Mouse (Mus musculus) spleen, adult 2 months (tissue): ENCODE measurements at regions not wholly inside any gene's neighbourhood (a gene's known extent, or its start where the extent isn't known, plus 50 kb on each side); places are given as distances from the start of the nearest gene placed in this dataset.

Experiments
- DNase-seq, 2 experiments: peaks; one replicate each; pipeline versions ENCODE4 v3.0.0 to v3.0.0-alpha.2; 2012 to 2021; ENCODE audit warnings: low spot score in 2 of 2, low read depth in 1 of 2
- H3K27ac ChIP-seq: fragments of 200-500 bp; 2 replicates; pipeline ENCODE4 v1.5.1; 2012; ENCODE audit warnings: low read length, inconsistent platforms; ENCODE audit not compliant: insufficient read depth
- H3K27me3 ChIP-seq: fragments of 200-500 bp; 2 replicates; pipeline ENCODE4 v1.6.1; 2012; ENCODE audit warnings: mild to moderate bottlenecking, moderate library complexity, low read length, inconsistent platforms; ENCODE audit not compliant: control insufficient read depth, insufficient read depth
- H3K36me3 ChIP-seq: fragments of 200-500 bp; 2 replicates; pipeline ENCODE4 v1.6.1; 2012; ENCODE audit warnings: mild to moderate bottlenecking, low read length, inconsistent platforms; ENCODE audit not compliant: control insufficient read depth, insufficient read depth
- H3K4me1 ChIP-seq: fragments of 200-500 bp; 2 replicates; pipeline ENCODE4 v1.6.1; 2011; ENCODE audit warnings: inconsistent platforms; ENCODE audit not compliant: control insufficient read depth, insufficient read depth, insufficient read length
- H3K4me3 ChIP-seq: fragments of 200-500 bp; 2 replicates; pipeline ENCODE4 v1.5.1; 2011; ENCODE audit warnings: mild to moderate bottlenecking, inconsistent platforms; ENCODE audit not compliant: insufficient read depth, insufficient read length; ENCODE audit errors: extremely low read depth
- CTCF ChIP-seq: fragments of 200-500 bp; IDR thresholded peaks from 2 replicates; pipeline ENCODE4 v1.5.1; 2011; ENCODE audit warnings: mild to moderate bottlenecking, inconsistent platforms; ENCODE audit not compliant: insufficient read depth, insufficient read length, insufficient replicate concordance; ENCODE audit errors: extremely low read depth
- POLR2A ChIP-seq: fragments of 200-500 bp; IDR thresholded peaks from 2 replicates; pipeline ENCODE4 v1.6.1; 2011; ENCODE audit warnings: low read depth, low read length, inconsistent platforms
- WGBS: fragments of 180-500 bp; shearing (Covaris S2); methylation state at CpG from one replicate; pipeline ENCODE4 v1.1.7; 2018; 5-methylcytosine and 5-hydroxymethylcytosine counted together

DNA sequence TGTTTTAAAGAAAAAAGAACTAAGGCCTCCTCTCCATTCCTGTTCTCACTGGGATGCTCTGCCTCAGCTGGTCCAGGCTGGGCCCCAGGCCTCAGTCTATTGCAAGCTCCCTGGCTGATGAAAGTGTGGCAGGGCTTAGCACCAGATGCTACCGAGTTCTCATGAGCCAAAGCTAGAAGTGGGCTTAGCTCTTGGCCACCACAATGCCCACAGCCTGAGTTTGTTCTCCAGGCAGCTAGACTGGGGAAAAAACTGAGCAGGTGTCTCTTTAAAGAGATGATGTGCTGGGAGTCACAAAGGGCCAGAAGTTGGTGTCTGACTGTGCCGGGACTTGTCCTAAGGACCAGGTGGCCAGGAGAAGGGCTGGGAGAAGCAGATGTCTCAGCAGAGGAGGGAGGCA, 101.9 kb upstream of the Lhx1 start:
- H3K4me1 ChIP-seq, result peaks cover 9% of the 10 kb centered on the region; the same call in 1 of the 2 replicates
- no peaks in the 10 kb centered on the region for H3K36me3 ChIP-seq
- TF ChIP-seq CTCF (no peak), POLR2A (no peak)
- 78% methylated on average over 2 of the region's 2 CpGs for WGBS
- no peaks in the 10 kb centered on the region for H3K27me3 ChIP-seq
- H3K4me3 ChIP-seq, result no peak overlapping the region
- DNase-seq, result no peak
- H3K27ac ChIP-seq, result no peak overlapping the region

DNA sequence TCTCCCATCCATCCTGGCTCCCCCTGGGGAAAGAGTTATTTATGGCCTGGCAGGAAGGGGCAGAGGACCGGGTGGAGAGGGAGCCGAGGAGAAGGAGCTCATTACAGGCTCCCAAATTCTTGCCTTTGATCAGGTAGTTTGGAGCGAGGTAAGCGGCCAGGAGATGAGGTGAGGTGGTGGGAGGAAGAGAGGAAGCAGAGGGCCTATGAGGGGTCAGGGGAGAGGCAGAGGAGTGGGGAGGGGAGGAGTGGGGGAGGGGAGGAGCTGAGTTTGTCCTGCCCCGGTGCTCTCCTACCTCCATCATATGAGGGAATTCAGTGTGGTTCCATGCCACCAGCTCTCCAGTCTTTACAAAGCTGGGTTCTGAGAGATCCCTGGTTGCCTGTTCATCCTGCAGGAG, 98.8 kb upstream of the Lhx1 start:
- no peak overlapping the region for H3K27ac ChIP-seq
- no peaks in the 10 kb centered on the region for H3K27me3 ChIP-seq
- no peak for DNase-seq
- 30% methylated on average over 5 of the region's 5 CpGs for WGBS
- no peak for TF ChIP-seq POLR2A
- TF ChIP-seq CTCF, result no peak
- no peaks in the 10 kb centered on the region for H3K36me3 ChIP-seq
- H3K4me1 ChIP-seq, result peaks cover 9% of the 10 kb centered on the region; the same call in 1 of the 2 replicates
- H3K4me3 ChIP-seq, result no peak overlapping the region

DNA sequence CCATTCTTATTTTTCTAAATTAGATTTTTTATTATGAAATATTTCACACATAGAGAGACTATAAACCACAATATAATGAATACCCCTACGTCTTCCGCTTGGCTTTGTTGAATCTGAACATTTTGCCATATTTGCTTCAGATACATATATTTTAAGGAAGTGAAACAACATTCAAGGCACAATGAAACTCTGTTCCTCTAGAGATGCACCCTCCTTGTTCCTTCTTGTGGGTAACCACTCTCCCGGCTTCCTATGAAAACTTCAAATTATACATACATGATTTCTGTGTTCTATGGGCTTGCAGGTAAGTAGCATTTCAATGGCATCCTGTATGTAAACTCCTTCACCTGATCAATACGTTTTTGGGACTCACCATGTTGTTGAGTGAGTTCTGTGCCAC, 94.4 kb upstream of the Lhx1 start:
- WGBS, result 21% methylated on average over 4 of the region's 4 CpGs
- H3K27ac ChIP-seq, result no peak overlapping the region
- DNase-seq, result peak in 1 of 2 experiments; percentile 5
- TF ChIP-seq CTCF (no peak), POLR2A (no peak)
- H3K36me3 ChIP-seq, result no peaks in the 10 kb centered on the region
- H3K27me3 ChIP-seq, result no peaks in the 10 kb centered on the region
- H3K4me3 ChIP-seq, result no peak overlapping the region
- H3K4me1 ChIP-seq, result peaks cover 2% of the 10 kb centered on the region; the same call in 1 of the 2 replicates

DNA sequence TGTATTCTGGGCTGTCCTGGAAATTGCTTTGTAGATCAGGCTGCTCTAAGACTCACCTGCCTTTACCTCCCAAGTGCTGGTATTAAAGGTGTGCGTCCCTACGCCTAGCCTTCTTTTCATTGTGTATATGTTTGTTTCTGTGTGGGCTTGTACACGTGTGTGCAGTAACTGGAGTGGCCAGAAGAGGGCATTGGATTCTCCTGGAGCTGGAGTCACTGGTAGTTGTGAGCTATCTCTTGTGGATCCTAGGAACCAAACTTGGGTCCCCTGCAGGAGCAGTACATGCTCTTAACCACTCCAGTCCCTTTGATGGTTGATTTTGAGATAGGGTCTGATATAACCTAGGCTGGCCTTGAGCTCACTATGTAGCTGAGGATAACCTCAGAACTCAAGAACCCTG, 93.2 kb upstream of the Lhx1 start:
- Histone ChIP-seq H3K27me3 (no peaks in the 10 kb centered on the region), H3K36me3 (no peaks in the 10 kb centered on the region), H3K27ac (no peak overlapping the region), H3K4me3 (no peak overlapping the region), H3K4me1 (no peaks in the 10 kb centered on the region; the same call in 1 of the 2 replicates)
- no peak for TF ChIP-seq POLR2A
- DNase-seq, result no peak
- WGBS, result 82% methylated on average over 3 of the region's 3 CpGs

DNA sequence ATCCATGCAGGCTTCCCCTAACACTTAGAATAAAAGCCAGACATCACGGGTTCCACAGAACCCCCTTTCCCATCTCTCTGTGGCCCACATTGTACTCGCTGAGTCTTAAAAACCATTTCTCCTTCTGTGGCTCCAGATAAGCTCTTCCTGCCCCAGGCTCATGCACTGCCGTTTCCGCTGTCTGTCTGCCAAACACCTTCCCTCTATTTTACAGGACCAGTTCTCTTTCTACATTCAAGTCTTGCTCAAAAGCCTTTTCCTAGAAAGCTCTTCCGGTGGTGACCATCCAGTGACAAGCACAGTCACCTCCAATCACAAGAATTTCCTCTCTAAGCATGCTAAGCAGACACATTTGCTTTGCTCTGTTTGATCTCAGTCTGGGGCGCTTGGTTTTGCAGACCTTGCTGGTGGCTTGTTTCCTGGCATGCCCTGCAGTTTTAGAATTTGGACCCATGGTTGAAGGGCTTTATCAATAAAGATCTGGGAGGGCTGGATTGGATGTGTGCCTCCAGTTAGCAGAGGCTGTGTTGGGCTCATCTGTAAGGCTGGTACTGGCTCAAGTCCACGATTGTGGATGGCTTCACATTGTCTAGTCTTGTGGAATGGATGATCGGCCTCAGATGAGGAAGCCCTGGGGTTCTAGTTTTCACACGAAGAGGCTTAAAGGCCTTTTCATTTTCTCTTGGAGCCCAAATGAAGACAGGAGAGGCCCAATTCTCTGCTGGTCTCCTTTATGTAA, 87.8 kb upstream of the Lhx1 start:
- WGBS, result 38% methylated on average over 9 of the region's 9 CpGs
- Histone ChIP-seq H3K36me3 (no peaks in the 10 kb centered on the region), H3K27me3 (no peaks in the 10 kb centered on the region), H3K4me3 (no peak overlapping the region), H3K4me1 (no peaks in the 10 kb centered on the region), H3K27ac (no peak overlapping the region)
- DNase-seq, result no peak
- TF ChIP-seq POLR2A (no peak), CTCF (no peak)

DNA sequence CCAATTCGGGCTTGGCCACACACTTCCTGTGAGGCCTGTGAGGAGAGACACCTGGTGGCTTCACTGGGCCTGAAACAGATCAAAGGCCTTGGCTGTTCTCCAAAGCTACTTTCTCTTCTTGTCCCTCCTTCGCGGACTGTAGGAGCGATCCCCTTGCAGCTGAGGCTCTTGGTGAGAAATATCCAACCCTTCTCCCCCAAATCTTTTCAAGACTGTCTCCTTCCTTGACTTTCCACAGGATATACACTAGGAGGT, 86.2 kb upstream of the Lhx1 start:
- no peak for TF ChIP-seq CTCF
- TF ChIP-seq POLR2A, result no peak
- Histone ChIP-seq H3K4me1 (no peaks in the 10 kb centered on the region), H3K4me3 (no peak overlapping the region), H3K27me3 (no peaks in the 10 kb centered on the region), H3K36me3 (no peaks in the 10 kb centered on the region), H3K27ac (no peak overlapping the region)
- 31% methylated on average over 4 of the region's 4 CpGs for WGBS
- DNase-seq, result no peak

DNA sequence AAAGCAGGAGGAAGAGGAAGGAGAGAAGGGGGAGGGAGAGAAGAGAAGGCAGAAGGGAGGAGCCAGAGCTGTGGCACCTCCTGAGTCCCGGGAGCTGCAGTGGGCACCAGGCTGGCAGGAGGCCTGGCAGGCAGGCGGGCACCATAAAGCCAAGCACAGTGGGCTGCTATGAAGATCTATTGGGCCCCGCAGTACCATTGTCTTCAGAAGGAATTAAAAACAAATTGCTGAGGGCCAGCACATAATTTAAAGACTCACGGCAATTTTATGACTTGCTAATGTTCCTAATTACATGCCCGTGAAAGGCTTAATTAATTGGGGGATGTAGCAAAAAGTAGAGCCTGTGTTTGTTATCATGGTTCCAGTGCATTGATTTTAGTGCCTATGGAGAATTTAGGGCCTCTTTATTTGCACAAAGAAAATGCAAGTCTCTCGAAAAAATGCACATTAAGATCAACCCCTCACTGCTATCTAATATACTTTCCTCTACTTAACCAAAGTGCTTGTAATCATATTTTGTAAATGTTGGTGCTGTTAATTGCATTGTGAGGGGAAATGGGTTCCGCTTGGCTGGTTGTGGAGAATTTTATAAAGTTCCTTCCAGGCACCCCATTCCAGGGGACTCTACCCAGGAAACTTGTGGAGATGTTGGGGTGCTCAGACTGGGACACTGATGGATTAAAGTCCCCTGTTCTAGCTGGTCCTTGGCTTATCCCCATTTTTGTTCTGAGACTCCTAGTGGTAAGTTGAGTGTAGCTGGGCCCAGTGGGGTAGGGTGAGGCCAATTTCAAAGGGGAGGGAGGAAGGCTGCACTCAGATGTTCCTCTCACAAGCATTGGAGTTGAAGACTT, 85.7 kb upstream of the Lhx1 start:
- DNase-seq, result no peak
- no peaks in the 10 kb centered on the region for H3K27me3 ChIP-seq
- no peak overlapping the region for H3K27ac ChIP-seq
- no peaks in the 10 kb centered on the region for H3K36me3 ChIP-seq
- H3K4me1 ChIP-seq, result no peaks in the 10 kb centered on the region
- WGBS, result 87% methylated on average over 7 of the region's 7 CpGs
- TF ChIP-seq POLR2A (no peak), CTCF (no peak)
- no peak overlapping the region for H3K4me3 ChIP-seq
